Mouse (Mus musculus) kidney, postnatal 0 days (tissue): ENCODE measurements around the gene Prph2. TPM values are rescaled to one million over a fixed set of nuclear protein-coding genes. Genes with fewer than 3 reads are reported as not detected.

Source experiments
- ATAC-seq: fragments of 200-750 bp; cut with Nextera tagmentation; replicated peaks from 2 replicates; pipeline ENCODE4 v1.8.0; 2017; ENCODE audit warnings: low read depth, moderate number of reproducible peaks, moderate TSS enrichment, moderate library complexity; ENCODE audit not compliant: low FRiP score
- DNase-seq: peaks from one replicate; pipeline ENCODE4 v3.0.0-alpha.2; 2016; ENCODE audit warnings: low spot score
- H3K27ac ChIP-seq: fragments of 300-500 bp; sonication (generic); 2 replicates; pipeline ENCODE4 v1.5.1; 2014; ENCODE audit warnings: mild to moderate bottlenecking
- H3K27me3 ChIP-seq: fragments of 300-500 bp; sonication (generic); 2 replicates; pipeline ENCODE4 v1.6.1; 2014; ENCODE audit warnings: low read length, mixed read lengths; ENCODE audit not compliant: insufficient read depth
- H3K36me3 ChIP-seq: fragments of 300-500 bp; sonication (generic); 2 replicates; pipeline ENCODE4 v1.6.1; 2014; ENCODE audit warnings: low read length, mixed read lengths; ENCODE audit not compliant: insufficient read depth
- H3K4me1 ChIP-seq: fragments of 300-500 bp; sonication (generic); replicated peaks from 2 replicates; pipeline ENCODE4 v1.6.1; 2014; ENCODE audit warnings: antibody characterized with exemption, low read length, mixed read lengths; ENCODE audit not compliant: insufficient read depth
- H3K4me2 ChIP-seq: fragments of 300-500 bp; sonication (generic); 2 replicates; pipeline ENCODE4 v1.6.1; 2014; ENCODE audit warnings: mild to moderate bottlenecking, low read length, moderate library complexity, mixed read lengths
- H3K4me3 ChIP-seq: fragments of 300-500 bp; sonication (generic); replicated peaks from 2 replicates; pipeline ENCODE4 v1.5.1; 2014; ENCODE audit warnings: low read depth, low read length
- H3K9ac ChIP-seq: fragments of 300-500 bp; sonication (generic); 2 replicates; pipeline ENCODE4 v1.6.1; 2014; ENCODE audit warnings: low read depth, low read length
- H3K9me3 ChIP-seq: fragments of 300-500 bp; sonication (generic); replicated peaks from 2 replicates; pipeline ENCODE4 v1.6.1; 2016; ENCODE audit warnings: low read length, inconsistent platforms, mixed read lengths
- CTCF ChIP-seq: IDR thresholded peaks from 2 replicates; pipeline ENCODE4 v1.5.1; 2016; ENCODE audit warnings: antibody characterized with exemption, low read depth, mild to moderate bottlenecking, moderate library complexity
- WGBS: fragments of 180-500 bp; shearing (Covaris S2); extraction: QIAGEN DNeasy Blood & Tissue Kit; methylation state at CpG from one replicate; pipeline ENCODE4 v1.1.7; 2014; 5-methylcytosine and 5-hydroxymethylcytosine counted together
- polyA plus RNA-seq: library from polyadenylated mRNA; unstranded; fragments of >200 nt; fragmentation: Nextera tagmentation; extraction: Ambion mirVana; gene quantifications from 2 replicates; pipeline ENCODE4 v1.2.1, GENCODE M21; 2015

Prph2 gene
- polyA plus RNA-seq, 1 experiment from 2014 or later, result 0.16 TPM

DNA sequence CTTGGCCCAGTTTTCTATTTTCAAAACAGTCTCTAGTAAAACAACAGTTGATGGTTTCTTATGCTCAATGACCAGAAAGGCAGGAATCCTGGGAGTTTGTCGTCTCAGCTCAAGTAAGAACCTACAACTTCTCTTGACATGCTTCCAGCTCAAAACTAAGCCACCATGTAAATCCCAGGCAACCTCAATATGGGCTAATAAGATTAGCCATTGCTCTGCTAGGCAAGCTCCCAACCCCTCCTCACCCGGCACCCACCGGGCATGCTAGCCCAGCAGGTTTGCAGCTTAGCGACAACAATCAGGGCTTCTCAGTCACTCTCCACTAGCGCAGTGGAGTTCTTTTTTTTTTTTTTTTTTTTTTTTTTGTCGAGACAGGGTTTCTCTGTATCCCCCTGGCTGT, 15.9 kb downstream of the Prph2 start:
- no peak for DNase-seq
- WGBS, result 69% methylated on average over 6 of the region's 6 CpGs
- H3K9ac ChIP-seq, result no peak overlapping the region

DNA sequence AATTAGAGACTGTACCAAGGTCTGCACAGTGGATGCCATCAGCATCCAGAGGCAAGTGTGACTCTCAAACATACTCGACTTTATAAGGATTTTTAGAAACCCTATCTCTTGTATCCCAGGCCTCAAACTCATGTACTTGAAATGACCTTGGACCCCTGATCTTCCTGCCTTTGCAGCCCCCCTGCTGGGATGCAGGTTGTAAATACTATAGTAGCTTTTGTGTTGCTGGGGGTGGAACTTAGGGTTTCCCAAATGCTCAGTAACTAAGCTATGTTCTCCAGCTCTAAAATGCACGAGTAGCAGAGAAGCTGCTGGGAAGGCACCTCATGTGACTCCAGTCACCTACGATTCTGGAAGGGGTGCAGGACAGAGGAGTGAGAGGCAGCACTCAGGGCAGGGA, 16.7 kb downstream of the Prph2 start:
- ATAC-seq (no peak), DNase-seq (no peak)
- no peaks in the 10 kb centered on the region for H3K9me3 ChIP-seq
- H3K4me1 ChIP-seq, result no peaks in the 10 kb centered on the region
- H3K27ac ChIP-seq, result no peak overlapping the region
- no peaks in the 10 kb centered on the region for H3K27me3 ChIP-seq
- peaks cover 31% of the 10 kb centered on the region; the same call in 1 of the 2 replicates for H3K36me3 ChIP-seq
- WGBS, result 56% methylated on average over 3 of the region's 3 CpGs
- H3K9ac ChIP-seq, result no peak overlapping the region
- no peak overlapping the region for H3K4me3 ChIP-seq
- TF ChIP-seq CTCF, result no peak
- no peak overlapping the region for H3K4me2 ChIP-seq

More for the DNA sequence above, 15.9 kb downstream of the Prph2 start:
- Histone ChIP-seq H3K4me1 (no peaks in the 10 kb centered on the region), H3K4me3 (no peak overlapping the region), H3K27me3 (no peaks in the 10 kb centered on the region), H3K36me3 (peaks cover 23% of the 10 kb centered on the region; the same call in 1 of the 2 replicates), H3K4me2 (no peak overlapping the region), H3K9me3 (no peaks in the 10 kb centered on the region), H3K27ac (no peak overlapping the region)
- no peak for ATAC-seq
- TF ChIP-seq CTCF, result no peak

DNA sequence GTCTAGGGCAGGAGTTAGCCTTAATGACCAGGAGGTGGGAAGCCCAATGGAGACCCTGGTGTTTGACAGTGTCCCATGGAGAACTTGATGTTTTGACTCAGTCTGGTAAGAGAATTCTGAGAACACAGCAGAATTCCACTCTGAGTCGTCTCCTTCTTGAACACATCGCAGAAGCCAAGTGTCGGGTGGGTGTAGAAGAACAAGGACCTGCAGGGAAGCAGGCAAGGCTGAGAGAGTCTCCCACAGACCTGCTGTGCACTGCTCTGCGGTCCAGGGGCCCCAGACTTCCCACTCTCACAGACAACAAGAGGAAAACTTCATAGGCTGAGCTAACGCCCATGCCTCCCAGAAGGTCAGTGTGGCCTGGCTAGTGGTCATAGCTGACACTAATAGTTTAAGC, 17.5 kb downstream of the Prph2 start:
- 96% methylated on average over 5 of the region's 5 CpGs for WGBS
- no peaks in the 10 kb centered on the region for H3K27me3 ChIP-seq
- no peaks in the 10 kb centered on the region for H3K9me3 ChIP-seq
- peaks cover 38% of the 10 kb centered on the region for H3K36me3 ChIP-seq
- H3K27ac ChIP-seq, result no peak overlapping the region
- H3K4me1 ChIP-seq, result no peaks in the 10 kb centered on the region
- no peak overlapping the region for H3K4me2 ChIP-seq
- no peak overlapping the region for H3K4me3 ChIP-seq
- H3K9ac ChIP-seq, result no peak overlapping the region
- no peak for ATAC-seq
- TF ChIP-seq CTCF, result no peak
- no peak for DNase-seq

DNA sequence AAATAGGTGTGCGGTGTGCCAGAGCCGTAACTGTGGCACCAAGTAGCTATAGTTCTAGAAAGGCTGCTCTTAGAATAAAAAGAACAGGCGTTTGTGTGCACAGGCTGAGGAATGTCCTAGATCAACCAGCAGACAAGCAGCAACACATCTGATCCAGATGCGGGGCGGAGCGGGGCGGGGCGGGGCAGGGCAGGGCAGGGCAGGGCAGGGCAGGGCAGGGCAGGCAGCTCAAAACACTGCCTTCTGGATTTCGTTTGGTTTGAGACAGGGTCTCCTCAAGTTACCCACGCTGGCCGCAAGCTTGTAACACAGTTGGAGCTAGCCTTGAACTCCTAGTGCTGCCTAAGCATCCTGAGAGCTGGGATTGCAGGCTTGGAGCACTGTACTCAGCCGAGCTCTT, 19.0 kb downstream of the Prph2 start:
- 80% methylated on average over 12 of the region's 12 CpGs for WGBS
- H3K9ac ChIP-seq, result no peak overlapping the region
- H3K36me3 ChIP-seq, result peaks cover 53% of the 10 kb centered on the region
- no peak for TF ChIP-seq CTCF
- DNase-seq, result no peak
- no peaks in the 10 kb centered on the region for H3K9me3 ChIP-seq
- no peak overlapping the region for H3K4me2 ChIP-seq
- H3K4me1 ChIP-seq, result no peaks in the 10 kb centered on the region
- no peak overlapping the region for H3K27ac ChIP-seq
- H3K27me3 ChIP-seq, result no peaks in the 10 kb centered on the region
- no peak for ATAC-seq
- H3K4me3 ChIP-seq, result no peak overlapping the region

DNA sequence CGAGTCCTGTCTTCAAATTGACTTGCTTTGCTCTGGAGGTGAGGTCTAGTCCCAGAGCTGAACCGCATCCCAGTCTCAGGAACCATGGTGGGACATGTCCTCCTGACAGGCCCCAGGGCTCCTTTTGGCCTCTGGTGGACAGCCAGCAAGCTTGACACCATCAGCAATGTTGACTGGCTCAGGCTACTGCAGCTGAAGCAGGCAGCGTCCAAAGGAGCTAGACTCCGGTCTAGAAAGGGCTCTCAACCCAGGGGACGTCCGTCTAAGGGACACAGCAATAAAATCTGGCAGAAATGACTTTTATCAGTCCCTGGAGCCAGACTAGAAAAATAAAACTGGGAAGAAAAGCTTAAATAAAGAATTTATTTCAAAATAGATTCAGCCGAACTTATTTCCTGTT, 19.6 kb downstream of the Prph2 start:
- no peaks in the 10 kb centered on the region for H3K9me3 ChIP-seq
- ATAC-seq (no peak), DNase-seq (no peak)
- H3K27ac ChIP-seq, result no peak overlapping the region
- no peaks in the 10 kb centered on the region for H3K4me1 ChIP-seq
- no peak overlapping the region for H3K9ac ChIP-seq
- no peak overlapping the region for H3K4me3 ChIP-seq
- no peak for TF ChIP-seq CTCF
- peaks cover 58% of the 10 kb centered on the region for H3K36me3 ChIP-seq
- no peaks in the 10 kb centered on the region for H3K27me3 ChIP-seq
- no peak overlapping the region for H3K4me2 ChIP-seq
- 66% methylated on average over 7 of the region's 7 CpGs for WGBS

DNA sequence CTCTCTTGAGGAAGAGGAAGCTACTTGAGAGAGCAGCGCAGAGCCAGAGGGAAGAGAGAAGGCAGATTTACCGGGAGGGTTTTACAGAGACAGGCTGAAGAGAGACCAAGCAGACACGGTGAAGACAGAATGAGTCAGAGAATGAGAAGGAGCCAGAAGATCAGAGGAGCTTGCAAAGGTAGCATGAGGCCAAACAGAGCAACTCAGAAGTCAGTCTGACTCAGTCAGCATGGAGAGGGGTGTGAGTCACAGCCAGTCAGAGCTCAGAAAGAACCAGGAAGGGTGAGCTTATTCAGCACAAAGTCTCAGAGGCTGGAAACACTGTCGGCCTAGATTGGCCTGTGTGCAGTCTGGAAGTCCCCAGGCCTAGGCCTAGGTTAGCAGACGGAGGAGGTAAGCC, 22.7 kb downstream of the Prph2 start:
- no peak overlapping the region for H3K9ac ChIP-seq
- DNase-seq, result no peak
- no peaks in the 10 kb centered on the region for H3K4me1 ChIP-seq
- H3K9me3 ChIP-seq, result no peaks in the 10 kb centered on the region
- WGBS, result 94% methylated on average over 5 of the region's 5 CpGs
- ATAC-seq, result no peak
- no peak for TF ChIP-seq CTCF
- peaks cover 87% of the 10 kb centered on the region for H3K36me3 ChIP-seq
- H3K27ac ChIP-seq, result no peak overlapping the region
- H3K4me3 ChIP-seq, result no peak overlapping the region
- H3K4me2 ChIP-seq, result no peak overlapping the region
- no peaks in the 10 kb centered on the region for H3K27me3 ChIP-seq

DNA sequence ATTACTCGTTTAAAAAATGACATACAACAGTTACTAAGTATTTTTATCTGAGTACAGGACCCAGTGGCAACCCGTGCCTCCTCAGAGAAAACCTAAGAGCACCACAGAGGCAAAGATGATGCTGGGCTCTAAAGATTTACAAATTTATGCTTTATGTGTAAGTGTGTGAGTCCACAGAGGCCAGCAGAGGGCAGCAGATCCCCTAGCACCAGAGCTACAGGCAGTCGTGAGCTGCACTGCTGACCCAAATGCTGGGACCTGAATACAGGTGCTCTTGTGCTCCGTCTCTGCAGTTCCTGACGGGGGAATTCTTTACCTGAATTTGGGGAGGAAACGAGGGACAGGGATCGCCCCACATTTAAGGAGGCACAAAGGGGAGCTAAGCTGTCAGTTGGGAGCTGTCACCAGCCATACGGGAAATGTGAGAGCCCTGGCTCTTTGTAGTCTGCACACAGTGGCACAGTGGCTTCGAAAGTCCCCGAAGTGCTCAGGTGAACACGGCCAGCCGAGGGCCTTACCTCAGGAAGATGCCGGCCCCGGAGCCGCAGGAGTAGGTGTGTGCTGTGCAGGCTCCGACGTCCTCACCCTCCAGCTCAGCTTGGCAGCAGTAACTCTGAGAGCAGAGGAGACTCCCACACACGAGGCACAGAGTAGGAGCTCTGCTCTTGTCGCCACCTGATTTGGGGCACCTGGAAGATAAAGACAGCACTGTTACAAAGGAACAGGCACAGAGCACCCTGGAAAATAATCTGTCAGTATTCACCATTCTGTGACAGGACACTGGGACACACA, 23.5 kb downstream of the Prph2 start:
- Histone ChIP-seq H3K36me3 (peaks cover 89% of the 10 kb centered on the region), H3K4me1 (no peaks in the 10 kb centered on the region), H3K9me3 (no peaks in the 10 kb centered on the region), H3K27ac (no peak overlapping the region), H3K4me2 (no peak overlapping the region), H3K27me3 (no peaks in the 10 kb centered on the region), H3K9ac (no peak overlapping the region), H3K4me3 (no peak overlapping the region)
- WGBS, result 78% methylated on average over 19 of the region's 19 CpGs
- DNase-seq (peak; percentile 74), ATAC-seq (0 out of 2 replicates have a peak, but pooled peaks have one; percentile 52)
- peak; percentile 80 for TF ChIP-seq CTCF
